Mouse (Mus musculus): ENCODE results near the gene Tanc2.

Gene Tanc2

GRCm38 (mm10) chr11:105931380-105931779, 341.6 kb downstream of the Tanc2 start:
- DNase-seq: no peak

- DNase-seq: no peak
Observed at GRCm38 (mm10) chr11:105933746-105934145, 344.0 kb downstream of the Tanc2 start.

GRCm38 (mm10) chr11:105934303-105934711, 344.5 kb downstream of the Tanc2 start:
- no peak for DNase-seq

- DNase-seq: no peak
Observed at GRCm38 (mm10) chr11:105934816-105935215, 345.0 kb downstream of the Tanc2 start.

- no peak for DNase-seq
Observed at GRCm38 (mm10) chr11:105935496-105935895, 345.7 kb downstream of the Tanc2 start.

GRCm38 (mm10) chr11:105936200-105936599, 346.4 kb downstream of the Tanc2 start:
- peak; percentile 17 for DNase-seq

- no peak for DNase-seq
Observed at GRCm38 (mm10) chr11:105936974-105937373, 347.2 kb downstream of the Tanc2 start.

- DNase-seq: no peak
Observed at GRCm38 (mm10) chr11:105938771-105939170, 349.0 kb downstream of the Tanc2 start.

- no peak for DNase-seq
Observed at GRCm38 (mm10) chr11:105941973-105942372, 352.2 kb downstream of the Tanc2 start.

GRCm38 (mm10) chr11:105943133-105944102, 353.6 kb downstream of the Tanc2 start:
- peak; percentile 18 for DNase-seq

- DNase-seq: peak; percentile 42
Observed at GRCm38 (mm10) chr11:105944126-105944621, 354.4 kb downstream of the Tanc2 start.

- no peak for DNase-seq
Observed at GRCm38 (mm10) chr11:105944770-105945672, 355.2 kb downstream of the Tanc2 start.

GRCm38 (mm10) chr11:105946694-105947154, 356.9 kb downstream of the Tanc2 start:
- DNase-seq: no peak

- DNase-seq: no peak
Observed at GRCm38 (mm10) chr11:105948255-105948654, 358.5 kb downstream of the Tanc2 start.

GRCm38 (mm10) chr11:105950519-105950918, 360.7 kb downstream of the Tanc2 start:
- DNase-seq: no peak

- no peak for DNase-seq
Observed at GRCm38 (mm10) chr11:105951601-105952044, 361.8 kb downstream of the Tanc2 start.

- no peak for DNase-seq
Observed at GRCm38 (mm10) chr11:105952111-105952510, 362.3 kb downstream of the Tanc2 start.

GRCm38 (mm10) chr11:105952911-105953386, 363.2 kb downstream of the Tanc2 start, which contains the start of gene Cyb561:
Gene Cyb561, minus strand, starts transcription at chr11:105953336.
- no peak for DNase-seq

GRCm38 (mm10) chr11:105953402-105953801, 363.6 kb downstream of the Tanc2 start:
- no peak for DNase-seq

GRCm38 (mm10) chr11:105955815-105956430, 366.1 kb downstream of the Tanc2 start:
- no peak for DNase-seq

GRCm38 (mm10) chr11:105957501-105957900, 367.7 kb downstream of the Tanc2 start:
- DNase-seq: no peak

- no peak for DNase-seq
Observed at GRCm38 (mm10) chr11:105958566-105958965, 368.8 kb downstream of the Tanc2 start.
